Mouse (Mus musculus): ENCODE results near the gene Rapgef4. TPM values are rescaled to one million over a fixed set of nuclear protein-coding genes. Genes with fewer than 3 reads are reported as not detected.

Rapgef4 gene
- total RNA-seq, 2 experiments from 2014 or later, result 207 to 220 TPM

- intact Hi-C loops (cut with DNase I), result loop anchor here (5.0 kb wide), 2 partner anchors 1039 to 1054 kb away; no protein-coding TSS in a partner anchor
- DNase-seq (ENCODE audit: low spot score in 2 of 2), result no peak
Observed at GRCm38 (mm10) chr2:72238421-72238820, 257.4 kb downstream of the Rapgef4 start.

GRCm38 (mm10) chr2:72238925-72239324 lies 257.9 kb downstream of the Rapgef4 start:
- peak; percentile 27 to 38 for DNase-seq (ENCODE audit: low spot score in 2 of 2)
- intact Hi-C loops (cut with DNase I), result loop anchor here (5.0 kb wide), 2 partner anchors 1038 to 1053 kb away; no protein-coding TSS in a partner anchor

- intact Hi-C loops (cut with DNase I), result loop anchor here (5.0 kb wide), 2 partner anchors 1038 to 1053 kb away; no protein-coding TSS in a partner anchor
- DNase-seq (ENCODE audit: low spot score in 2 of 2), result no peak
Observed at GRCm38 (mm10) chr2:72239456-72239855, 258.4 kb downstream of the Rapgef4 start.

DNA sequence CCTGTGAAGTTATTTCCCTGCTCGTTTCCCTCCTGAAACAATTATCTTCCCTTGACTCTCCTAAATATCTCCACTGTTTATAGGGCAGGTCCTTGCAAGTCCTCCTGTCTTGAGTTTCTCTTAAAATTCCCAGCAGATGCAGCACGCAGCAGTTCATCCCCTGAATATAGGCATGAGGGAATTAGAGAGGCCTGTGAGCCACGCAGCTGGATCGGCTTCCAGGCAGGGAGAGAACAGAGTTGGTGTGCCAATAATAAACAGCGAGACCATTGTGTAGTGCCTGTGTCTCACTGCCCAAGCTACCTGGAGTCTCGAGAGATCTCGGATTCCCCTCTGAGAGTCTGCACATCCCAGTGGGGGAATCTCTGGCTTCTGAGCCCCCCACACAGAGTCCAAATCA lies 259.0 kb downstream of the Rapgef4 start:
- intact Hi-C loops (cut with DNase I), result loop anchor here (5.0 kb wide), 2 partner anchors 1037 to 1052 kb away; no protein-coding TSS in a partner anchor

DNA sequence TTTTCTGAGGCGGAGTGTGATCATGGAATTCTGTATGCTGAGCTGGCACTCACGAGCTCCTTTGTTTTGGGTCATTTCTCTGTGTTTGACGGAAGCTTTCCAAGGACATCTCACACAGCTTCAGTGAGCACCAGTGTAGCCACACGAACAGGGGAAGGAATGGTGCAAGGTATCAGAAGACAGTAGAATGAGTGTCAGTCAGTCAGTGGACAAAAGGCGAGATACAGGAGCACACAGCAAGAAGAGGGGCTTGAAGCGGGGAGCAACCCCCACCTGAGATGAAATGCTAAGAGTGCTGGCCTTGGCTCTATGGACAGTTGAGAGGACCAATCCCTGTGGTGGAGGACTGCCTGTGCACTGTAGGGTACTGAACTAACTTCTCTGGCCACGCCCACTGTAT lies 259.7 kb downstream of the Rapgef4 start:
- intact Hi-C loops (cut with DNase I), result no loop called here

More for the DNA sequence above, 259.0 kb downstream of the Rapgef4 start:
- no peak for DNase-seq (ENCODE audit: low spot score in 2 of 2)

DNA sequence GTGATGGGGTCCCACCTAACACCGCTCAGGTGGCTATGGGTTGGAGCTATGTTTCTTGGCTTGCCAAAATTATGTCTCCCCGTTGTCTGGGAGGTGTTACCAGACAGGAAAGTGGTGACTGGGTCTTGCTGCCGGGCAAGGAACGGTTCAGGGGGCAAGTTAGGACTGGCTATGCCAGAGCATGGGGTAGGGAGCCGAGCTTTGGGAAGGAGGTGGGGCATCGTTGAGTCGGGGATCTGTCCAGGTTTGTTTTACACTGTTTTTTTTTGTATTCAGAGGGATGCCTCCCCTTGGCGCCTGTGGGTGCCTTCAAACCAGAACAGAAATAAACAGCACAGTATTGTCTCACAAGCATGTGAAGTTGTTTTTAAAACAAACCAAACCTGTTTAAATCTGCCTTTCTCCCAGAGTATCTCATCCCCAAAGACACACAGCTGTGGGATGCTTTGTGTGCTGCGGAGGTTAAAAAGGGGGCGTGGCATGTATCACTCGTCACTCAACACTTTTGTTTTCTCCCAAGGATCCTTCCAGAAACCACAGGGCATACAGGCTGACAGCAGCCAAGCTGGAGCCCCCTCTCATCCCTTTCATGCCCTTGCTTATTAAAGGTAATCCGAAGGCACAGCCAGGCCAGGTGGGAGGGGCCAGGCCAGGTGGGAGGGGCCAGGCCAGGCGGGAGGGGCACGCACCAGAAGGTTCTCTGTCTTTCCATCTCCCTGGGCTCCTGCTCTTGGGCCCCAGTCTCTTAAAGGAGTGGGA lies 260.9 kb downstream of the Rapgef4 start:
- intact Hi-C loops (cut with DNase I), result no loop called here

More for the DNA sequence above, 259.7 kb downstream of the Rapgef4 start:
- no peak for DNase-seq (ENCODE audit: low spot score in 2 of 2)

GRCm38 (mm10) chr2:72242910-72243675 lies 262.1 kb downstream of the Rapgef4 start:
- no peak for DNase-seq (ENCODE audit: low spot score in 2 of 2)
- intact Hi-C loops (cut with DNase I), result no loop called here

More for the DNA sequence above, 260.9 kb downstream of the Rapgef4 start:
- DNase-seq (ENCODE audit: low spot score in 2 of 2), result no peak

- intact Hi-C loops (cut with DNase I), result no loop called here
Observed at GRCm38 (mm10) chr2:72245631-72246030, 264.6 kb downstream of the Rapgef4 start.

GRCm38 (mm10) chr2:72246376-72246775 lies 265.3 kb downstream of the Rapgef4 start:
- intact Hi-C loops (cut with DNase I), result no loop called here

More at GRCm38 (mm10) chr2:72245631-72246030, 264.6 kb downstream of the Rapgef4 start:
- DNase-seq (ENCODE audit: low spot score in 2 of 2), result no peak

GRCm38 (mm10) chr2:72247819-72248218 lies 266.8 kb downstream of the Rapgef4 start:
- intact Hi-C loops (cut with DNase I), result no loop called here
- DNase-seq (ENCODE audit: low spot score in 2 of 2), result no peak

More at GRCm38 (mm10) chr2:72246376-72246775, 265.3 kb downstream of the Rapgef4 start:
- no peak for DNase-seq (ENCODE audit: low spot score in 2 of 2)

- DNase-seq (ENCODE audit: low spot score in 2 of 2), result no peak
Observed at GRCm38 (mm10) chr2:72252510-72253505, 271.8 kb downstream of the Rapgef4 start.

GRCm38 (mm10) chr2:72253882-72254281 lies 272.8 kb downstream of the Rapgef4 start:
- no peak for DNase-seq (ENCODE audit: low spot score in 2 of 2)
- intact Hi-C loops (cut with DNase I), result no loop called here

More at GRCm38 (mm10) chr2:72252510-72253505, 271.8 kb downstream of the Rapgef4 start:
- intact Hi-C loops (cut with DNase I), result no loop called here

DNA sequence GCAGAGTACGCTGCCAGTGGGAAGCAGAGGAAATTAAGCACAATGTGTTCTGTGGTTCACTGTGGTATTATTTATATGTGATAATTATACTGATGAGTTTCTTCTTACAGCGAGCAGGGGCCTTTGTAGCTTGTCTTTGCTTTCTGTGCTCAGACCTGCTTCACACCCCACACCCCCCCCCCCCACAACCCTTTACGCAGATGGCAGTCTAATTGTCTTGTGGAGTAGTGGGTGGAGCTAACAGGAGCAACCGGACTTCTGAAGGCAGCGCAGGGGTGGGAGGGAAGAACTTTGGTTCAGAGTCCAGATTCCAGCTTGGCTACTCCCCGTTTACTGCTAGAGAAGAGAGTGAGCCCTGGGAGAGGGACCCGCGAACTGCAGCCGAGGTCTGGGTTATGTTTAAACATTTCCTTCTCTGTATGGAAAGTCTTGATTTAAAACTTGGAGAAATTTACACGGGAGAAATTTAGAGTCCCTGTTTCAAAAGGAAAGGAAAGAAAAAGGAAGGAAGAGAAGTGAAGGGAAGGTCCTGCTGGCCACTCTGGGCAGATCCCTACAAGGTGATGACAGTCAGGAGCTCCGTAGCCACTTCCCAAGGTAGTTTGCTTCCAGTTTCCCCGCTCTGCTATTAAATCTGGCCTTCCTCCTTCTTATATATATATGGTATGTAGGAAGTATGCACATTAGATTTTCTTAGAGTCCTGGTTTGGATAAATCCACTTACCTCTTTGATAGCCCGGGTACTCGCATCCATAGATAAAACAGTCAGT lies 274.0 kb downstream of the Rapgef4 start:
- intact Hi-C loops (cut with DNase I), result no loop called here

GRCm38 (mm10) chr2:72260704-72261103 lies 279.7 kb downstream of the Rapgef4 start:
- intact Hi-C loops (cut with DNase I), result no loop called here
- no peak for DNase-seq (ENCODE audit: low spot score in 2 of 2)

More for the DNA sequence above, 274.0 kb downstream of the Rapgef4 start:
- DNase-seq (ENCODE audit: low spot score in 2 of 2), result no peak

- DNase-seq (ENCODE audit: low spot score in 2 of 2), result peak in 1 of 2 experiments; percentile 36
- intact Hi-C loops (cut with DNase I), result no loop called here
Observed at GRCm38 (mm10) chr2:72262814-72263480, 281.9 kb downstream of the Rapgef4 start.

- intact Hi-C loops (cut with DNase I), result no loop called here
- DNase-seq (ENCODE audit: low spot score in 2 of 2), result no peak
Observed at GRCm38 (mm10) chr2:72267390-72267789, 286.4 kb downstream of the Rapgef4 start.

DNA sequence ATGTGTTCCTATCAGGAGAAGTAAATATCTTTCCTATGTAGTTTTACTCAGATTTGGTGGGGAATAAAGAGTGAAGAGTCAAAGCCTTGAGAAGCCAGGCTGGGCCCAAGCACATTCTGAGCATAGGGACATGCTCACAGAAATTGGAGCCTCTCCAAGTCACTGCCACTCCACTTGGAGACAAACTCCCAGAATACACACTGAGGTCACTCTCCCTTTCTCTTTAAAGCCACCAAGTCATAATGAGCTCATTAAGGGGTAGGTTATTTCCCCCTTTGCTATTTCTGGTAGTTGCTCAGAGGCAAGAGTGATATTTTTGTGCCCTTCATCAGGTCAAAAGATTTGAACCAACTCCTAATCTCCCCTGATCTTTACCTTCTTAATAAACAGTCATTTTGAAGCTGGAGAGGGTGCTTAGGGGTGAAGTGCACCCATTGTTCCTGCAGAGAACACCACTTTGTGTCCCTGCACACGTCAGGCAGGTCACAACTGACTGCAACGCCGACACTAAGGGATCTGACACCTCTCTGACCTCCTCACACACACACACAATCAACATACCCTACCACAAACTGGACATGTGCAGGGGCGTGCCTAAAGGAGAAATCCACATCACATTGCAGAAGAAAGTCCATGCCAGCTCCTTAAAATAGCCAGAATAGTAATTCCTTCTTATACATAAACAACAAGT lies 288.8 kb downstream of the Rapgef4 start:
- intact Hi-C loops (cut with DNase I), result no loop called here
- no peak for DNase-seq (ENCODE audit: low spot score in 2 of 2)
